Mouse (Mus musculus) hindbrain, embryonic 10.5 days (tissue): ENCODE measurements at regions not wholly inside any gene's neighbourhood (a gene's known extent, or its start where the extent isn't known, plus 50 kb on each side); places are given as distances from the start of the nearest gene placed in this dataset.

Experiments
- DNase-seq: peaks from one replicate; pipeline ENCODE4 v3.0.0-alpha.2; 2017; ENCODE audit warnings: low spot score
- H3K27ac ChIP-seq: fragments of 300-500 bp; sonication (generic); 2 replicates; pipeline ENCODE4 v1.5.1; 2016; ENCODE audit warnings: mild to moderate bottlenecking, moderate library complexity
- H3K27me3 ChIP-seq: fragments of 300-500 bp; sonication (generic); 2 replicates; pipeline ENCODE4 v1.6.1; 2016; ENCODE audit warnings: mild to moderate bottlenecking; ENCODE audit not compliant: poor library complexity, insufficient read depth, severe bottlenecking
- H3K36me3 ChIP-seq: fragments of 300-500 bp; sonication (generic); 2 replicates; pipeline ENCODE4 v1.6.1; 2016; ENCODE audit warnings: mild to moderate bottlenecking, moderate library complexity
- H3K4me1 ChIP-seq: fragments of 300-500 bp; sonication (generic); replicated peaks from 2 replicates; pipeline ENCODE4 v1.6.1; 2016; ENCODE audit warnings: mild to moderate bottlenecking
- H3K4me3 ChIP-seq: fragments of 300-500 bp; sonication (generic); 2 replicates; pipeline ENCODE4 v1.5.1; 2016; ENCODE audit warnings: mild to moderate bottlenecking, moderate library complexity
- H3K9me3 ChIP-seq: fragments of 300-500 bp; sonication (generic); 2 replicates; pipeline ENCODE4 v1.6.1; 2016; ENCODE audit warnings: mild to moderate bottlenecking, moderate library complexity
- WGBS: fragments of 180-500 bp; shearing (Covaris S2); methylation state at CpG from one replicate; pipeline ENCODE4 v1.1.7; 2016; 5-methylcytosine and 5-hydroxymethylcytosine counted together

DNA sequence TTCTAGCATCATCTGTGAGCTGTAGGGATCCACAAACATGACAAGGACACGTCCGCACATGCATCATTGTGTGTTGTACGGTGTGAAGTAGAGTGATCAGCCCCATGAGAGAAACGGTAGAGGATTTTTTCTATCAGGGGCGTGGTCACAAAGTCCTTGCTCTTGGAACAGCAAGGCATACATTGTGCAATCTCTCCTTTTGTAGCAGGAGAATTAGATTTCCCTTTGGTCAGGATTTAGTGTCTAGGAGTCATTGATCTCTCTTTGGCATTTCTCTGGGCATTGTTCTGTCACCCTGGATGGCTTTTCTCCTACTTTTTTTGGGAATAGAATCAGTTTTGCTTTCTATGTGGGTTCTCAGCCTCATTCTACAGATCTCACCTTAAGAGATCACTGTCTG, 511.3 kb downstream of the Irx1 start:
- H3K4me1 ChIP-seq, result no peaks in the 10 kb centered on the region

DNA sequence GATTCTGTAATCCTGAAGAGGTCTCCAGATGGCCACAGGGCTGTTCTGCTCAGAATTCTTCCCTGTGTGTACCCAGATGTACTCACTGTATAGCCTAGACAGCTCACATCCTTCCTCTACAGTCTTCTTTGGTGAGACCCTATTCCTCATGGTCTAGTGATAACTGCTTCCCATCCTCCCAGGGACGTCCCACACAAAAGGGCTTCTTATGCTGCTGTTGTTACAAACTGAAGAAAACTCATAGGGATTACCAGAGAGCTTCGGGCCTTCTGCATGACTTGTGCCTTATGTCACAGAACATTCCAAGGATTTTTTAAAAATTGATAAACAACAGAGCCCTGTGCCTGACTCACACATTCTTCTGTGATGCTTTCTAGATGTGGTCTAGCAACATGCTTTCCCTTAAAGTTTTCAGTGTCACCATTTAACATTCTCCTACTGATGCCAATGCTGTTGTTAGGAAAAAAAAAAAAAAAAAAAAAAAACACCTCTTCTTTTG, 525.9 kb downstream of the Irx1 start:
- no peaks in the 10 kb centered on the region for H3K9me3 ChIP-seq
- H3K4me1 ChIP-seq, result peaks cover 14% of the 10 kb centered on the region; the same call in 1 of the 2 replicates
- no peak overlapping the region for H3K4me3 ChIP-seq
- H3K27me3 ChIP-seq, result no peaks in the 10 kb centered on the region
- DNase-seq, result no peak
- 53% methylated on average over 2 of the region's 2 CpGs for WGBS
- no peaks in the 10 kb centered on the region for H3K36me3 ChIP-seq
- no peak overlapping the region for H3K27ac ChIP-seq

More for the DNA sequence above, 511.3 kb downstream of the Irx1 start:
- WGBS, result 92% methylated on average over 5 of the region's 5 CpGs
- H3K27me3 ChIP-seq, result peaks cover 17% of the 10 kb centered on the region
- H3K27ac ChIP-seq, result no peak overlapping the region
- no peak for DNase-seq
- no peaks in the 10 kb centered on the region for H3K9me3 ChIP-seq
- H3K36me3 ChIP-seq, result no peaks in the 10 kb centered on the region
- H3K4me3 ChIP-seq, result no peak overlapping the region

DNA sequence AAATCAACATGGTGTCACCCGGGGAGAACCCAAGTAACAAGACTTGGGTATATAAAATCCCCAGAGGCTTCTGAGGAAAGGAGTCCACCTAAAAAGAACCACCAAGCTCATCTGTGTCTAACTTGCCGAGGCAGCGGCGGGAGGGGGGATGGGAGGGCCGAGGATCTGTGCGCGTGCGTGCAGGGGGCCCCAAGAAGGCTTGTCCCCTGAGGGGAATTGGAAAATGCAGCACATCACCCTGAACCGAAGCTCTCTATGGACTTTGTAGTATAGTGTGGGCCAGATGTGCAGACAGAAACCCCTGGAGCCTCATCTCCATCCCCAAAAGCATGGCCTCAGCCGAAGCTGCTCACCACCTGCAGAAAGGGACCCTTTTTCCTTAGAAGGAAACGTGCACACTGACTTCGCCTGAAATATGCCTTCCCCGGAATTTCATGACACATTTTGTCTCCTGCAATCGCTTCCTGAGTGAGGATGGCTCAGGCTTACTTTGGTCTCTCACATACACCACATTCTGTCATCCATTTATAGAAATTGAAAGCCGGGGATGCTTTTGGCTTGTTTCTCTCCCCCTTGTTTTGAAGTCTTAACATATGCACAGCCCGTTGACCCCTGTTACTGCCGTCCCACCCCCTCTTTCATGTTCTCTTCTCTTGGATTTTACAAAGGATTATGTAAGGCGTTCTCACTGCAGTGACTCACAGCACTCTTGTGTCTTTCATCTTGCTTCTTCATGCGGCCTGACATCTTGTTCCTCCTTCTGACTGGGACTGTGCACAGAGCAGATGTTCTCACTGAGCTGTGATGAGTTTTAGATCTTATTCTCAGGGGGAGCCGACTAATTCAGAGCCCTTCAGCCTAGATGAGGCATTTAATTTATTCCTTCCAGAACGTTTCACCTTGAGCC, 559.6 kb downstream of the Irx1 start:
- peak overlapping the region; percentile 62; the same call in 1 of the 2 replicates for H3K27ac ChIP-seq
- H3K27me3 ChIP-seq, result no peaks in the 10 kb centered on the region; the same call in 1 of the 2 replicates
- H3K36me3 ChIP-seq, result no peaks in the 10 kb centered on the region
- no peak overlapping the region for H3K4me3 ChIP-seq
- WGBS, result 51% methylated on average over 21 of the region's 21 CpGs
- H3K4me1 ChIP-seq, result peaks cover 16% of the 10 kb centered on the region
- no peaks in the 10 kb centered on the region for H3K9me3 ChIP-seq
- DNase-seq, result peak; percentile 4

DNA sequence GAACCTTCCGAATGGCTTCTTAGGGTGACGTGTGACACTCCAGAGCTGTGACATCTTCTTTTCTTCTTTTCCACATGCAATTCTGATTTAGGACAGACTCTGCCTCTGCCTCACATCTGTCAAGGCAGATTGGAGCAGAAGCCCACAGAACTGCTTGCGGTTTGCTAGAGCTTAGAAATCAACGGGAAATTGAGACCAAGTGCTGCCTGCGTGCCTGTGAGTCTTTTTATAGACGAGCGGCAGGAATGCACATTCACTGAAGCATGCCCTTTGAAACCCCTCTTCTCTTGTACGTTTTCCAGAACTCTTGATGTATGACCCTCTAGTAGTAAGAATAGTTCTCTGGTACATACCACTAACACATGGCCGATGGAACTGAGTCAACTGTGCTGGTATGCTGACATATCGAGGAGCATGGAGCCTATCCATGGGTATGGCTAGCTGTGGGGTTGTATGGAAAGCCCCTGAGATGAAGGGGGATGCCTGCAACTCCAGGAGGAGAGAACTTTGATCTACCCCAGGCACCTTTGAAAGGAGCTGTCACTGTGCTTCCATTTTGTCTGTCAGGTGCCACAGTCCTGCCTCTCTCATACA, 552.2 kb upstream of the Adamts16 start:
- no peak for DNase-seq
- Histone ChIP-seq H3K27ac (no peak overlapping the region), H3K27me3 (no peaks in the 10 kb centered on the region), H3K4me1 (no peaks in the 10 kb centered on the region), H3K4me3 (no peak overlapping the region), H3K36me3 (no peaks in the 10 kb centered on the region), H3K9me3 (no peaks in the 10 kb centered on the region)
- WGBS, result 82% methylated on average over 10 of the region's 10 CpGs

DNA sequence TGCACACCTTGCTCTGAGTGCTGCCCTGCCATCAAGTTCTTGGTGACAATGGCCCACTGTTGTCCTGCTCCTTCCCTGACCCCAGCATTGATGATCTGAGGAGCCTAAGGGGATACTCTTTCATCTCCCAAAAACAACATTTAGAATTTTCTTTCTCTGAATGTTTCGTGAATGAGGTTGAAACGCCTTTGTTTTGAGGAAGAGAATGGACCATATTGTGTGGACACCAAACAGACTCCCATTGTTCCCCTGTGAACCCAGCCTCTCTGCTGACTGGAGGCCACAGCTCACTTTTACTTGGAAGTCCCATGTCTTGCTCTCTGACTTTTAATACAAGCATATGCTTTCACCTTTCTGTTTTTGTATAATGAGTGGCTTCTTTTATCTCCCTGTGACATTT, 537.0 kb upstream of the Adamts16 start:
- Histone ChIP-seq H3K9me3 (no peaks in the 10 kb centered on the region), H3K4me1 (no peaks in the 10 kb centered on the region), H3K27ac (no peak overlapping the region), H3K36me3 (no peaks in the 10 kb centered on the region), H3K27me3 (no peaks in the 10 kb centered on the region), H3K4me3 (no peak overlapping the region)
- WGBS, result 45% methylated on average over 2 of the region's 2 CpGs
- DNase-seq, result no peak

DNA sequence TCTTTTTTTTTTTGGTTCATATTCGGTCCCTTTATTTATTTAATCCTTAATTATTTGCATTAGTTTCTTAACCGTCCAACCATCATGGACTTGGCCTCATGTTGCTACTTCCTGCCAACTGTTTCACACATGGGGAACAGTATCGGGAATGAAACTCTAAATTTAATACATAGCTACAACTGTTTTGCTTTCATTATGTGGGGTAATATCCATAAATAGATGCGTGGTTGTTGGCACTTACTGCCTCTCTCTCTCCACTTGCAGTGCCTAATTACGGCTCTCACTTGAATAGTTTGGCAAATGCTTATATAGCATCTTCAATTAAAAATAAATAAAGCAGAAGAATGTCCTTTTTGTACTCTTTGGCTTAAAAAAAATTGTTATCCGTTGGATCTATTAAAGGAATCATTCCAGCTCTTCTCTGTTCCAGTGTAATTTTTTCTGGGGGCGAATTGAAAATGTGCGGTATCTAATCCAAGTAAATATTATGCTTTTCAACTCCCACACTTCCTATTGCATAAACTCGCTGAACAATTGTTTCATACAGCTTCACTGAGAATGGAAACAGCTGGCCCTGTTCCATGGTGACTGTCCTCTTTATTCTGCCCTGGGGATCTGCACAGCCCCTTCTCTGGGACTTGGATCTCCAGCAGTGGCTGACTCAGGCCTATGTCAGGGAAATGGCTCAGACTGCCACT, 534.4 kb upstream of the Adamts16 start:
- 80% methylated on average over 9 of the region's 9 CpGs for WGBS
- no peaks in the 10 kb centered on the region for H3K4me1 ChIP-seq
- no peaks in the 10 kb centered on the region for H3K36me3 ChIP-seq
- no peak overlapping the region for H3K27ac ChIP-seq
- no peak for DNase-seq
- no peaks in the 10 kb centered on the region for H3K9me3 ChIP-seq
- H3K4me3 ChIP-seq, result no peak overlapping the region
- no peaks in the 10 kb centered on the region for H3K27me3 ChIP-seq

DNA sequence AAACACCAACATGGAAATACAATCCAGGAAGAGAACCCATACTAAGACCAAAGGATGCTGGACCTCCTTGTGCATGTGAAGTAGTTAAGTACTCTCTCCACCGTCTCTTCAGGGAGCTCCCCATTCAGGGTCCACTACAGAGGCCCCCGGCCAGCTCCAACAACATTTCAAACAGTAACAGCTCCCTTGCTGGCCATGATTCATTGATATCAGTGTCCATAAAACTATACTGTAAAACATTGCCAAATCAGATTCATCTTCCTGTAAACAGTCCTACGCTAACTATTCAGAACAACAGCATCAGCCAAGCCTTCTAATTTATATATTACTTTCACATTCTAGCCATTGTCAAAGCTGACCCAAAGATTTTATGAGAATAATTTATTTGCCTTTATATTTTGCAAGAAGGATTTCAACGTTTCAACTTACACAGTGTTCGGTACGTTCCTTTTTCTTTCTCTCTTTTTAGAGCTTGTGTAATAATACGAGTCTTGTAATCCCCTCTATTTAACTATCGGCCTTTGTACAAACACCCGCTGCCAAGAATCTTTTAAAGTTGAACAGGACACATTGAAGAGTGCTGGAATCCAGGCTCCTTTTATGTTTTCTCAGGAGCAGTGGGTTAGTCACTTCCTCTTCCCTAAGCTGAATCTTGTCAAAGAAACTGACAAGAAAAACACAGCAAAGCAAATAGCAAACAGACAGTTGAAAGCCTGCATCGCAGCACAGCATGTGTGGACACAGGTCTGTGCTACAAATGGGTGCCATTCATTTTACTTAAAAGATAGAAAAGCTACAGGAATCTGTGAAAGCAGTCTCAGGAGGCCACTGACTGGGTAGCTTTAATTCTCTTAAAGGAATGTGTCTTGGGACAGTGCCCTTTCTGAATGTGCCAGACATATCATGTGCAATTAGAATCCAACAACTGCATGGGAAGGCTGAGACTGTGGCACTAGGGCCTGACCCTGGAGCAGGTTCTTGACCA, 531.4 kb upstream of the Adamts16 start:
- no peaks in the 10 kb centered on the region for H3K27me3 ChIP-seq
- 62% methylated on average over 10 of the region's 10 CpGs for WGBS

DNA sequence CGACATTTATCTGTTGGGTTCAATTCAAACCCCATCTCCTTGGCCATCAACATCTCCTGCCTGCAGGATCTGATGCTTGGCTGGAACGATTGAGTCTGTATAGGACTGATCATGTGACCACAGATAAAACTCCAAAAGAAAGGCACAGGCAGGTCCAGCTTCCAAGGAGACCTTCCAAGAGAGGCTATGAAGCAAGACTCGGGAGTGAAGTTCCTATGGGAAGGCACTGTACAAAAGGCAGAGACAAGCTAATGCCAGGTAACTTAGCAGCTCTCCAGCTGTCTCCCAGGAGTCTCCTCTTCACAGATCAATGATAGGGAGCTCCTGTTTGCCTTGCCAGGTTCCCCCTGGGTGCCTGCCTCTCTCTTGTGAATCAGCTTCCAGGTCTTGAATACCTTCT, 528.2 kb upstream of the Adamts16 start:
- 81% methylated on average over 3 of the region's 3 CpGs for WGBS
- no peak for DNase-seq
- Histone ChIP-seq H3K9me3 (no peaks in the 10 kb centered on the region), H3K36me3 (no peaks in the 10 kb centered on the region), H3K27me3 (no peaks in the 10 kb centered on the region), H3K27ac (no peak overlapping the region), H3K4me3 (no peak overlapping the region), H3K4me1 (no peaks in the 10 kb centered on the region)

More for the DNA sequence above, 531.4 kb upstream of the Adamts16 start:
- H3K9me3 ChIP-seq, result no peaks in the 10 kb centered on the region
- no peaks in the 10 kb centered on the region for H3K4me1 ChIP-seq
- no peak overlapping the region for H3K27ac ChIP-seq
- H3K4me3 ChIP-seq, result no peak overlapping the region
- DNase-seq, result no peak
- H3K36me3 ChIP-seq, result no peaks in the 10 kb centered on the region

DNA sequence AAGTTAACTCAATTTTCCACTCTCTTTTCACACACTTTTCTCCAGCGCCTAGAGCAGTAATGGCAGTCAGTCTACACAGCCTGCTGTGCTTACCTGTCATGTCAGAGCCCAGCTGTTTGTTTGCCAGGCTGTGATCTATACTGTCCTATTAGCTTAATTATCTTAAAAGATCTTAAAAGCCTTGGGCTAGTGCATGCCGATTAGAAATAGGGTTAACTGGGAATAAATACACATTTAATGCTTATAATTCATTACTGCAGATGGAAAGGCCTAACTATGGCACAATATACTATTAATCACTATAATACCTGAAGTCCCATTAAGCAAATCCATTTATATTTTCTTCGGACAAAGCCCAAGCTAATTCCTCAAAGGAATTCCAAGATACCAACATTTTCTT, 523.6 kb upstream of the Adamts16 start:
- 83% methylated on average over 3 of the region's 3 CpGs for WGBS
- no peaks in the 10 kb centered on the region for H3K36me3 ChIP-seq
- no peaks in the 10 kb centered on the region for H3K4me1 ChIP-seq
- H3K4me3 ChIP-seq, result no peak overlapping the region
- H3K9me3 ChIP-seq, result no peaks in the 10 kb centered on the region
- no peaks in the 10 kb centered on the region for H3K27me3 ChIP-seq
- no peak for DNase-seq
- no peak overlapping the region for H3K27ac ChIP-seq

DNA sequence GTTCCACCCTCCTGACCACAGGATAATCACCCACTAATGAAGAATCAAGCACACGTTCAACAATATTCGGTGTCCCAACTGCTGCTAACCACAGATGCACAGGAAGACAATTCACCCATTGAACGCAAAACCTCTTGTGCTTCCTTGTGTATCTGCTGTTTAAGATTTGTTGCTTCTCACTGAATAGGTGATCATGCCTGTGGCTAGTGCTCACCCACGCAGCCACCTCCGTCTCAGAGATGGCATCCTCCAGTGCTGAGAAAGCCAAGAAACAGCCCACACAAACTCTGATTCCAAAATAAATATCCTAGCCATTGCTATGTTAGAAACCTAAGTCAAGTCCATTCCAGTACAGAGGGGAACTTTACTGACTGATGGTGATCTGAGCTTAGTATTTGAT, 520.7 kb upstream of the Adamts16 start:
- 88% methylated on average over 5 of the region's 5 CpGs for WGBS
- H3K9me3 ChIP-seq, result no peaks in the 10 kb centered on the region
- no peaks in the 10 kb centered on the region for H3K27me3 ChIP-seq
- H3K4me1 ChIP-seq, result no peaks in the 10 kb centered on the region
- no peaks in the 10 kb centered on the region for H3K36me3 ChIP-seq
- H3K27ac ChIP-seq, result no peak overlapping the region
- no peak overlapping the region for H3K4me3 ChIP-seq
- no peak for DNase-seq

DNA sequence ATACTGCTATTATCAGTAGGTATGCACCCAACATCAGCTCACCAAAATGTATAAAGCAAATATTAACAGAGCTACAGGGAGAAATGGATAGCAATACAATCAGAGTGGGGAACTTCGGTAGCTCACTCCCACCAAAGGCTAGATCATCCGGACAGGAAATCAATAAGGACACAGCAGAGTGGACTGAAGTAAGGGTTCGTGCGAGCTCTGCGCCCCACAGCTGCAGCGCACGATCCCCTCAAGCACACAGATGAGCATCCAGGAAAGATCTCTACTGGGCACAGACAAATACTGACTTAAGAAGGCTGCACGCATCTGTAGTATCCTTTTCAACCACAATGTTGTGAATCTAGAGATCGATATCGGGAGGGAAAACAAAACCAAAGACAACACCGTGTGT, 517.5 kb upstream of the Adamts16 start:
- Histone ChIP-seq H3K9me3 (no peaks in the 10 kb centered on the region), H3K27me3 (no peaks in the 10 kb centered on the region), H3K4me1 (no peaks in the 10 kb centered on the region), H3K36me3 (no peaks in the 10 kb centered on the region), H3K27ac (no peak overlapping the region), H3K4me3 (no peak overlapping the region)
- WGBS, result 88% methylated on average over 11 of the region's 11 CpGs
- DNase-seq, result no peak

DNA sequence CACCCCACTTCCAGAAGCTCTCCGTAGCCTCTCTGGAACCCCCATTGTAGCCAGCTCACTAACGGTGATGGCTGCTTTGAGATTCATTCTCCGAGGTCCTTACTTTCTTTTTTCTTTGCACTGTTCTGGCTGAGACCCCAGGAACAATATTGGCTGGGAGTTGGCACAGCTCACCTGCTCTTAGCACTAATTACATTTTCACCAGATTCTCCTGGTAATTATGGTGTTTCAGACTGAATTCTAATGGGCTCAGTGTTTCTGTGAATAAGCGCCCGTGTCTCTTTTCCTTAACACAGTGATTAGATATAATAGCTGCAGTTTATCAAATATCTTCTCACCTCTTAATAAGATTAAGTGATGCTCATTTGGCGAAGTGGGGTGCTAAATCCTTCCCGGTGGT, 509.2 kb upstream of the Adamts16 start:
- no peaks in the 10 kb centered on the region for H3K27me3 ChIP-seq
- no peak overlapping the region for H3K4me3 ChIP-seq
- no peaks in the 10 kb centered on the region for H3K9me3 ChIP-seq
- no peaks in the 10 kb centered on the region for H3K4me1 ChIP-seq
- H3K27ac ChIP-seq, result no peak overlapping the region
- no peaks in the 10 kb centered on the region for H3K36me3 ChIP-seq
- 90% methylated on average over 7 of the region's 7 CpGs for WGBS
- no peak for DNase-seq
